Mouse (Mus musculus) kidney, postnatal 0 days (tissue): ENCODE measurements around the gene Dapk1. TPM values are rescaled to one million over a fixed set of nuclear protein-coding genes. Genes with fewer than 3 reads are reported as not detected.
A peak's percentile ranks its signal among the peaks of the same experiment; 100 is the strongest.

ENCODE experiments used
- ATAC-seq: fragments of 200-750 bp; cut with Nextera tagmentation; replicated peaks from 2 replicates; pipeline ENCODE4 v1.8.0; 2017; ENCODE audit warnings: low read depth, moderate number of reproducible peaks, moderate TSS enrichment, moderate library complexity; ENCODE audit not compliant: low FRiP score
- DNase-seq: peaks from one replicate; pipeline ENCODE4 v3.0.0-alpha.2; 2016; ENCODE audit warnings: low spot score
- H3K27ac ChIP-seq: fragments of 300-500 bp; sonication (generic); 2 replicates; pipeline ENCODE4 v1.5.1; 2014; ENCODE audit warnings: mild to moderate bottlenecking
- H3K27me3 ChIP-seq: fragments of 300-500 bp; sonication (generic); 2 replicates; pipeline ENCODE4 v1.6.1; 2014; ENCODE audit warnings: low read length, mixed read lengths; ENCODE audit not compliant: insufficient read depth
- H3K36me3 ChIP-seq: fragments of 300-500 bp; sonication (generic); 2 replicates; pipeline ENCODE4 v1.6.1; 2014; ENCODE audit warnings: low read length, mixed read lengths; ENCODE audit not compliant: insufficient read depth
- H3K4me1 ChIP-seq: fragments of 300-500 bp; sonication (generic); replicated peaks from 2 replicates; pipeline ENCODE4 v1.6.1; 2014; ENCODE audit warnings: antibody characterized with exemption, low read length, mixed read lengths; ENCODE audit not compliant: insufficient read depth
- H3K4me2 ChIP-seq: fragments of 300-500 bp; sonication (generic); 2 replicates; pipeline ENCODE4 v1.6.1; 2014; ENCODE audit warnings: mild to moderate bottlenecking, low read length, moderate library complexity, mixed read lengths
- H3K4me3 ChIP-seq: fragments of 300-500 bp; sonication (generic); replicated peaks from 2 replicates; pipeline ENCODE4 v1.5.1; 2014; ENCODE audit warnings: low read depth, low read length
- H3K9ac ChIP-seq: fragments of 300-500 bp; sonication (generic); 2 replicates; pipeline ENCODE4 v1.6.1; 2014; ENCODE audit warnings: low read depth, low read length
- H3K9me3 ChIP-seq: fragments of 300-500 bp; sonication (generic); replicated peaks from 2 replicates; pipeline ENCODE4 v1.6.1; 2016; ENCODE audit warnings: low read length, inconsistent platforms, mixed read lengths
- CTCF ChIP-seq: IDR thresholded peaks from 2 replicates; pipeline ENCODE4 v1.5.1; 2016; ENCODE audit warnings: antibody characterized with exemption, low read depth, mild to moderate bottlenecking, moderate library complexity
- WGBS: fragments of 180-500 bp; shearing (Covaris S2); extraction: QIAGEN DNeasy Blood & Tissue Kit; methylation state at CpG from one replicate; pipeline ENCODE4 v1.1.7; 2014; 5-methylcytosine and 5-hydroxymethylcytosine counted together
- polyA plus RNA-seq: library from polyadenylated mRNA; unstranded; fragments of >200 nt; fragmentation: Nextera tagmentation; extraction: Ambion mirVana; gene quantifications from 2 replicates; pipeline ENCODE4 v1.2.1, GENCODE M21; 2015

Gene Dapk1
- polyA plus RNA-seq, 1 experiment from 2014 or later: 21.4 TPM

DNA sequence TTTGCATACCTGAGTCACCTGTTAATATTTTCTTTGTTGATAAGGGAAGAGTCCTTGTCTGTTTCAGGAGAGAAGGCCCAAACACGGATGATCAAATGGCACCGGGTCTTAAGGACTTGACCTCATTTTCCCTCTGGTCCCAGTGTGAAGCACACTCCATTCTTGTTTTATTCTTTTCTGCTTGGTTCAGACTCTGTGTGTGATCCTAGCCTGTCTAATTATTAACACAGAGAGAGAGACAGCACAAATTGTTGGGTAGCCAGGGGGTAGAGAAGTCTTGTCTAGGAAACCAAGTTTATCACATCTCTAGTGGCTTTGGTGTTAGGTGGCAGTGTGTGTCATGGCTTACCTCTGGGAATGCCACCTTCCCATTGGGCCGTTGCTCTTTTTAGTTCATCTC is 62.3 kb downstream of the Dapk1 start:
- Histone ChIP-seq H3K4me1 (peaks cover 19% of the 10 kb centered on the region), H3K27ac (peak overlapping the region; percentile 42; the same call in 1 of the 2 replicates)
- no peak for ATAC-seq

DNA sequence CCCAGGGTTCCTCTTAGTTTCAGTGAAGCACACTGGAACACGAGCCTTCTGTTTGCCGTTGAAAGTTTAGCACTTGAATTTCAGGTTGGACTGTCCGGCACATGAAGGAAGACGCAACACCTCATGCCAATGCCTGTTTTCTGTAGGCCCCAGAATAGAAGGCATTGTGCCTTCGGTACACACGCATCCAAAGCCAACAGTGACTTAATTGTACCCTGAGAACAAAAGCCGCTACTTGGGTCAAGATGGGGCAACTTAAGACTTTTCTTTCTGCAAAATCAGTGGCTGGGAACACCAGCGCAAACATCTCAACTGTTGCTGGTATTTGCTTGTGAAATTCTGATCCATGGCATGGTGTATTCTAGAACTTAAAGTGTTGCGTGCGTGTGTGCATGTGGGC is 63.1 kb downstream of the Dapk1 start:
- Histone ChIP-seq H3K4me3 (no peak overlapping the region), H3K9me3 (no peaks in the 10 kb centered on the region), H3K27me3 (no peaks in the 10 kb centered on the region), H3K4me2 (no peak overlapping the region), H3K9ac (no peak overlapping the region), H3K4me1 (peaks cover 19% of the 10 kb centered on the region), H3K27ac (peak overlapping the region; percentile 42; the same call in 1 of the 2 replicates), H3K36me3 (no peaks in the 10 kb centered on the region)
- 83% methylated on average over 10 of the region's 10 CpGs for WGBS
- TF ChIP-seq CTCF: no peak
- ATAC-seq (no peak), DNase-seq (no peak)

More for the DNA sequence above, 62.3 kb downstream of the Dapk1 start:
- DNase-seq: no peak
- Histone ChIP-seq H3K9me3 (no peaks in the 10 kb centered on the region), H3K4me3 (no peak overlapping the region), H3K4me2 (no peak overlapping the region), H3K36me3 (no peaks in the 10 kb centered on the region), H3K9ac (0 out of 2 replicates have a peak overlapping the region, but pooled peaks have one; percentile 27), H3K27me3 (no peaks in the 10 kb centered on the region)
- TF ChIP-seq CTCF: no peak
- 62% methylated on average over 3 of the region's 3 CpGs for WGBS

DNA sequence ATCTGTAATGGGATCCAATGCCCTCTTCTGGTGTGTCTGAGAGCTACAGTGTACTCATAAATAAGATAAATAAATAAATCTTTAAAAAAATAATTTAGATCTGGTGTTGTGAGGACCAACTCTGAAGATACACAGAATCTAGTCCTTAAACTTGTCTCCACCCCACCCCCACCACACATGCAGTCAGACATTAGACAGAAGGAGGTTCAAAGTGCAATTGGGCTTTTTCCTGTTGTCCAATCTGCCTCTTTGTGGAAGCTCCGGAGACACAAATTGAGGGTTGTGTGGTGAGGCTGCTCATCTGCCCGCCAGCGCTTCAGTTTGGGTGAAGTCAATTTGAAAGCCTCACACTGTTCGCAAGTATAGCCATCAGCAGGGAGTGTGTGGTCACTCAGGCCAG is 63.7 kb downstream of the Dapk1 start:
- Histone ChIP-seq H3K36me3 (no peaks in the 10 kb centered on the region), H3K9ac (no peak overlapping the region), H3K4me3 (no peak overlapping the region), H3K4me2 (no peak overlapping the region), H3K27ac (no peak overlapping the region), H3K9me3 (no peaks in the 10 kb centered on the region), H3K27me3 (no peaks in the 10 kb centered on the region), H3K4me1 (peaks cover 19% of the 10 kb centered on the region)
- whole genome bisulfite sequencing: 88% methylated on average over 4 of the region's 4 CpGs
- DNase-seq: no peak
- no peak for TF ChIP-seq CTCF
- ATAC-seq: no peak

DNA sequence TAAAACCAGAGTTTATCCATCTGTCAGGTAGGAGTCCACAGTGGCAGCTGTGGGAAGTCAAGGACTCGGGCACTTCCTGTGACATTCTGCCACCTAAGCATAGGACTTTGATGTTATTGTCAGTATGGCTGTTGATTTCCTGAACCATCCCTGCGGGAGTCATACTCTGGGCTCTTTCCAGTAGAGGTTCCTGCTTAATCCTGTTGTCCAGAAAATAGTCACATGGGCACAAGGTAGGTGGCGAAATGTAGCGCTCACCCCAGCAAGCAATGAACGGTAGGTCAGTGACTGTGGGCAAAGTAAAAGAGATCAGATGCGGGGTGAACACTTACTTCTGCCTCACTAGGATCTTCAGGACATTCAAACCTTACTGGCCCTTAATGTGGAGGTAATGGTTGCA is 66.3 kb downstream of the Dapk1 start:
- 64% methylated on average over 6 of the region's 6 CpGs for whole genome bisulfite sequencing
- Histone ChIP-seq H3K9ac (no peak overlapping the region), H3K4me2 (no peak overlapping the region), H3K4me1 (peaks cover 21% of the 10 kb centered on the region; the same call in 1 of the 2 replicates), H3K9me3 (no peaks in the 10 kb centered on the region), H3K4me3 (no peak overlapping the region), H3K36me3 (no peaks in the 10 kb centered on the region), H3K27ac (no peak overlapping the region), H3K27me3 (no peaks in the 10 kb centered on the region)
- DNase-seq (no peak), ATAC-seq (no peak)
- no peak for TF ChIP-seq CTCF

DNA sequence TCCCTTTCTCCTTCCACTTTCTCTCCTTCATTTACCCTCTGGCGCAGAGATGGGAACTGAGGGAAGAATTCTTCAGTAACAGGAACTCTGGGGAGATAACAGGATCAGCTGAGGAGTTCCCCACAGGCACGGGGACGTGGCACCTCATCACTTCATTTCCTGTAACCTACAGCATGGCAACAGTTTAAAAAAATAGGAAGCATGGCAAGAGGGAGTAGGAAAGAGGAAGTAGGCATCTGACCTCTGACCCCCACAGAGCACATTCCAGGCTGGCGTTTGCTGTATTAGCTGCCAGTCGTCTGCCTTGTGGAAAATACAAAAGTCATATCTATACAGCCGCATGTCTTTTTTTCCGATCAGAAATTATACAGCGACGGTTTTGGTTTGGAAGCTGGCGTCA is 68.9 kb downstream of the Dapk1 start:
- no peak overlapping the region for H3K9ac ChIP-seq
- H3K27ac ChIP-seq: peak overlapping the region; percentile 63
- WGBS: 49% methylated on average over 10 of the region's 10 CpGs
- H3K27me3 ChIP-seq: no peaks in the 10 kb centered on the region
- H3K36me3 ChIP-seq: no peaks in the 10 kb centered on the region
- no peak overlapping the region for H3K4me2 ChIP-seq
- DNase-seq: peak; percentile 36
- peaks cover 29% of the 10 kb centered on the region; the same call in 1 of the 2 replicates for H3K4me1 ChIP-seq
- no peak for TF ChIP-seq CTCF
- H3K4me3 ChIP-seq: no peak overlapping the region
- no peak for ATAC-seq
- H3K9me3 ChIP-seq: no peaks in the 10 kb centered on the region

DNA sequence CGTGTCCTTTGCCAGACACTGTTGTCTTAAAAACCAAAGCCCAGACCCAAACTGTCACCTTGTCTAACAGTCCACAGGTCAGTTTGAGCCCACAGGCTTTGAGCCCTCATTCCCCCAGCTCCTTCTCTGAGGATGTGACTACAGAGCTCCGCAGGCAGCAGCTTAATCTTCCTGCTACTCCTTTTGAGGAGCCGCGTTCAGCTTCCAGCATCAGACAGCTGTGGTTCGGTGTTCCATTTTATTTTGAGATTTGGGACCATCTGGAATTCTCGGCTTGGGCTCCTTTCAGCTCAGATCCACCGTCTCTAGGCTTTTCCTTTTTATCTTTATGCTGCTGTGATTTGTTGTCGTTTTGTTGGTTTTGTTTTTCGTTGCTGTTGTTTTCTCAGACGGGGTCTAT is 69.5 kb downstream of the Dapk1 start:
- DNase-seq (no peak), ATAC-seq (no peak)
- peaks cover 33% of the 10 kb centered on the region; the same call in 1 of the 2 replicates for H3K4me1 ChIP-seq
- peak overlapping the region; percentile 63 for H3K27ac ChIP-seq
- WGBS: 46% methylated on average over 10 of the region's 10 CpGs
- H3K4me2 ChIP-seq: no peak overlapping the region
- TF ChIP-seq CTCF: no peak
- H3K9ac ChIP-seq: no peak overlapping the region
- no peaks in the 10 kb centered on the region for H3K9me3 ChIP-seq
- H3K4me3 ChIP-seq: no peak overlapping the region
- H3K27me3 ChIP-seq: no peaks in the 10 kb centered on the region
- no peaks in the 10 kb centered on the region for H3K36me3 ChIP-seq

DNA sequence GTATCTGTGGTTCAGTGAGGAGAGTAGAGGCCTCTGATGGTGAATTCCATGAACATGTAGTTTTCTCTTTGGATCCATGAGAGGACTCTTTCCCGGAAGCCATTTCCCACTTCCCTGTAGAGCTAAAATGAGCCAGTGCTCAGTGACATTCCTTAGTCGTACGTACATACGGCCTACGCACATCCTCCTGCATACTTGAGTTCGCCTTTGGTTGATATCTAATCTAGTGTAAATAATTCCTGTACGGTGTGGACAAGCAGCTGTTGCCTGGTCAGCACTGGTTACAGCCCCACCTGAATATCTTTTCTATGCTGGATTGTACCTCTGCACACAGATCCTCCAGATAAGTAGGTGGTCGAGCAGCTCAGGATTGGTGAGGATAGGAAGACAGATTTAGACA is 70.5 kb downstream of the Dapk1 start:
- Histone ChIP-seq H3K9me3 (no peaks in the 10 kb centered on the region), H3K4me3 (no peak overlapping the region), H3K4me2 (no peak overlapping the region), H3K27ac (peak overlapping the region; percentile 32; the same call in 1 of the 2 replicates), H3K9ac (no peak overlapping the region), H3K36me3 (no peaks in the 10 kb centered on the region), H3K4me1 (peaks cover 33% of the 10 kb centered on the region; the same call in 1 of the 2 replicates), H3K27me3 (no peaks in the 10 kb centered on the region)
- 45% methylated on average over 8 of the region's 8 CpGs for WGBS
- ATAC-seq: 0 out of 2 replicates have a peak, but pooled peaks have one; percentile 51
- DNase-seq: no peak
- no peak for TF ChIP-seq CTCF
